Mouse (Mus musculus): ENCODE measurements around the gene Cdh4.

DNA sequence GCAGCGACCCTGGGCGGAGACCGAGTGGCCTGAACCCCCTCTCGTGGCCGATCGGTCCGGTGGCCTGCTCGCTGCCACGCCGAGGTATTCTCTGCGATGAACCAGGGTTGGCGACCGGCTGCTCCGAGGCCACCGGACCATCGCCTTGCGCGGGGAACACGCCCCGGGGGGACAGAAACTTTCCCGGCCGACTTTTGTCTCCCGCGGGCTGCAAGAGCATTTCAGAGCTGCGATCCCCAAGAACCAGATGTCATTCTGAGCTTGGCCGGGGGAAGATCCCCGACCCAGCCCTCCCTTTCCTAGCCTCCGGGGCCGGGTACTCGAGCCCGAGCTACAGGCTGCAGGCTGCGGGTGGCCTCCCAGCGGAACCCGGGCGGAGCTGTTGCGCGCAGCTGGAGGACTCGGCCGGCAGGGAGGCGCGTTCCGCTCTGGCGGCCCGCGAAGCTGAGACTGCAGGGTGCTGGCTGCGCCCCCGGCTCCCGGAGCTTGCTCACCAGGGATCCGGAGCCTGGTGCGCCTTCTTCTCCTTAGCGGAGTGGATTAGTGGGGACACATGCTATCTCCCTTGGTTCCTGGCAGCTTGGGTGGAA is 1.1 kb downstream of the Cdh4 start:
- TF ChIP-seq CTCF (IDR thresholded peaks at IDR 0.05; ENCODE audit: control insufficient read depth, insufficient read depth, insufficient replicate concordance, low read depth, low read length) (no peak), POLR2A (IDR thresholded peaks at IDR 0.05; ENCODE audit: control insufficient read depth, low read depth, low read length) (no peak)

Data from testis, adult 2 months (tissue).